In the genomic region with DNA sequence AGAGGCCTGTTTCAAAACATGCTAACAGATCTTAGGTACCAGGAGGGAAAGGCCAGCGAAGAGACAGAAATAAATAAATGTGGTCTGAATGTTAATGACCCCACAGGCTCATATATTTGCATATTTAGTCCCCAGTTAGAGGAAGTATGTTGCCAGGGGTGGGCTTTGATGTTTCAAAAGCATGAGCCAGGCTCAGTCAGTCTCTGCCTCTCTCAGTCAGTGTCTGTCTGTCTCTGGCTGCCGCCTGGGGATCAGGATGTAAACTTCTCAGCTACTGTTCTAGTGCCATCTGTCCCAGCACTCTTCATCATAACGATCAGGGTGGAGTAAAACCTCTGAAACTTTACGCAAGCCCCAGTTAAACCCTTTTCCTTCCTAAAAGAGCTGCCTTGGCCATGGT, we compare ENCODE assay signal across 12 mouse cellular contexts. TPM values are rescaled to one million over a fixed set of nuclear protein-coding genes. Genes with fewer than 3 reads are reported as not detected.
DNase-seq lines count a peak whose midpoint lies in the region; ATAC-seq lines count a peak whose summit lies in the region.
"Had no signal": no experiment of that assay in that cellular context is flagged by ENCODE, and none has a peak within 500 bp of the region (broad histone marks: within the 10 kb centered on the region; RNA-seq: fewer than 3 reads in every experiment).

No protein-coding gene starts in this region.

- H3K4me2 ChIP-seq in heart, embryonic 13.5 days, result no peak overlapping the region

- 71% methylated on average over 4 of the region's 4 CpGs for WGBS in heart, embryonic 13.5 days
- 80% methylated on average over 4 of the region's 4 CpGs for WGBS in midbrain, embryonic 10.5 days

- H3K9ac ChIP-seq in heart, embryonic 13.5 days, result no peak overlapping the region

- ATAC-seq in heart, embryonic 13.5 days (ENCODE audit: extremely low read depth, insufficient number of reproducible peaks, low FRiP score, low TSS enrichment), result no peak

- H3K4me3 ChIP-seq in heart, embryonic 13.5 days, result no peak overlapping the region
- no peak overlapping the region for H3K4me3 ChIP-seq in brown adipose tissue, adult 24 weeks (ENCODE audit: insufficient read depth, low read depth, low read length)
- no peak overlapping the region for H3K4me3 ChIP-seq in midbrain, embryonic 10.5 days

- intact Hi-C loops in heart, postnatal 36 days (cut with DNase I), result no loop called here

- H3K9me3 ChIP-seq in heart, embryonic 13.5 days, result no peaks in the 10 kb centered on the region
- H3K9me3 ChIP-seq in midbrain, embryonic 10.5 days (replicated peaks), result no peaks in the 10 kb centered on the region

- peak overlapping the region; percentile 79; the same call in 1 of the 2 replicates for H3K27ac ChIP-seq in heart, embryonic 13.5 days (replicated peaks)
- peak overlapping the region; percentile 17 for H3K27ac ChIP-seq in brown adipose tissue, adult 24 weeks (replicated peaks; ENCODE audit: low read depth, low read length)
- H3K27ac ChIP-seq in midbrain, embryonic 10.5 days (replicated peaks), result peak overlapping the region; percentile 38; the same call in 1 of the 2 replicates
- H3K27ac ChIP-seq: kidney, postnatal 0 days had no signal

- DNase-seq in heart, postnatal 36 days, result no peak
- peak; percentile 88 for DNase-seq in A20 (ENCODE audit: low read depth, low spot score)
- DNase-seq in midbrain, embryonic 10.5 days (ENCODE audit: low spot score), result no peak
- DNase-seq in ovary, adult 18-20 months (ENCODE audit: low spot score), result no peak
- no peak for DNase-seq in adrenal gland, adult 2 months
- no peak for DNase-seq in left cerebral cortex, adult 8-10 months (ENCODE audit: low spot score in 2 of 2)
- DNase-seq: liver had no signal

- H3K27me3 ChIP-seq in heart, embryonic 13.5 days (replicated peaks), result no peaks in the 10 kb centered on the region
- no peaks in the 10 kb centered on the region for H3K27me3 ChIP-seq in midbrain, embryonic 10.5 days (ENCODE audit: low read depth, poor library complexity, severe bottlenecking)

- H3K36me3 ChIP-seq in heart, embryonic 13.5 days, result peaks cover 21% of the 10 kb centered on the region
- peaks cover 44% of the 10 kb centered on the region for H3K36me3 ChIP-seq in midbrain, embryonic 10.5 days

- peaks cover 31% of the 10 kb centered on the region for H3K4me1 ChIP-seq in heart, embryonic 13.5 days
- H3K4me1 ChIP-seq in brown adipose tissue, adult 24 weeks (ENCODE audit: control insufficient read depth, insufficient read depth, insufficient read length, low read length), result 0 out of 2 replicates have a peak, but pooled peaks cover 2% of the 10 kb centered on the region
- peaks cover 24% of the 10 kb centered on the region for H3K4me1 ChIP-seq in midbrain, embryonic 10.5 days

RNA-seq across cellular contexts. Expression of a gene that starts 29.9 kb away (rescaled TPM):
- 15.9 and 17.4 TPM in 2 replicates for polyA plus RNA-seq in heart, embryonic 13.5 days (2015; fragmentation: Nextera tagmentation; extraction: Ambion mirVana)
- total RNA-seq in heart, postnatal 36 days (2021), result 1 to 10 TPM; 6.8 to 7.4 TPM
- 1.7 and 2.8 TPM in 2 replicates for polyA plus RNA-seq in brown adipose tissue, adult 24 weeks (2012; ENCODE audit: insufficient read depth, insufficient read length, missing spikeins)
- 42.3 and 50.6 TPM in 2 replicates for polyA plus RNA-seq in midbrain, embryonic 10.5 days (2016; fragmentation: Nextera tagmentation; extraction: Ambion mirVana)
- total RNA-seq in adrenal gland, adult 2 months (2021), result 10 to 100 TPM in 1 of 2 experiments, 1 to 10 TPM in 1; 7.5 to 14.6 TPM
- polyA plus RNA-seq in adrenal gland, adult 2 months (2012; rRNA removed), result 6.0 and 9.0 TPM in 2 replicates
- total RNA-seq in left cerebral cortex, adult 8-10 months (2022), result 10 to 100 TPM; 22.0 to 27.0 (median 23.4) TPM
- total RNA-seq: megakaryocyte-erythroid progenitor cell, adult 5-6 weeks had no signal

RNA-seq across cellular contexts. Expression of a gene that starts 45.9 kb away (rescaled TPM):
- polyA plus RNA-seq in heart, embryonic 13.5 days (2015; fragmentation: Nextera tagmentation; extraction: Ambion mirVana), result 12.6 and 14.6 TPM in 2 replicates
- total RNA-seq in heart, postnatal 36 days (2021), result 10 to 100 TPM; 14.0 to 15.8 TPM
- 10.4 and 12.6 TPM in 2 replicates for polyA plus RNA-seq in brown adipose tissue, adult 24 weeks (2012; ENCODE audit: insufficient read depth, insufficient read length, missing spikeins)
- polyA plus RNA-seq in midbrain, embryonic 10.5 days (2016; fragmentation: Nextera tagmentation; extraction: Ambion mirVana), result 26.6 and 28.4 TPM in 2 replicates
- total RNA-seq in adrenal gland, adult 2 months (2021), result 10 to 100 TPM; 20.4 to 27.3 TPM
- polyA plus RNA-seq in adrenal gland, adult 2 months (2012; rRNA removed), result 18.7 and 20.7 TPM in 2 replicates
- 10 to 100 TPM; 24.4 to 35.5 (median 31.8) TPM for total RNA-seq in left cerebral cortex, adult 8-10 months (2022)

RNA-seq across cellular contexts. Expression of a gene that starts 57.7 kb away (rescaled TPM):
- 1.1 and 1.8 TPM in 2 replicates for polyA plus RNA-seq in heart, embryonic 13.5 days (2015; fragmentation: Nextera tagmentation; extraction: Ambion mirVana)
- under 1 TPM in 1 of 2 experiments, not detected in 1; 0.72 TPM for total RNA-seq in heart, postnatal 36 days (2021)
- not detected in 2 replicates for polyA plus RNA-seq in brown adipose tissue, adult 24 weeks (2012; ENCODE audit: insufficient read depth, insufficient read length, missing spikeins)
- 0.57 and 1.3 TPM in 2 replicates for polyA plus RNA-seq in midbrain, embryonic 10.5 days (2016; fragmentation: Nextera tagmentation; extraction: Ambion mirVana)
- total RNA-seq in adrenal gland, adult 2 months (2021), result not detected
- 0.52 and 0.54 TPM in 2 replicates for polyA plus RNA-seq in adrenal gland, adult 2 months (2012; rRNA removed)
- total RNA-seq in left cerebral cortex, adult 8-10 months (2022), result 1 to 10 TPM in 1 of 4 experiments, not detected in 3; 1.1 TPM
- polyA plus RNA-seq: embryonic facial prominence, embryonic 14.5 days had no signal

Comparison
In these comparisons a context has a peak if more than half of its experiments do, and no peak if none do; other contexts are left out.
1. H3K27ac ChIP-seq: peak in every context shown above with its lines; median percentile 79 in heart, embryonic 13.5 days; 38 in midbrain, embryonic 10.5 days; 17 in brown adipose tissue, adult 24 weeks.